Mouse (Mus musculus) embryonic facial prominence, embryonic 12.5 days (tissue): ENCODE data around the gene Gxylt1. TPM values are rescaled to one million over a fixed set of nuclear protein-coding genes. Genes with fewer than 3 reads are reported as not detected.
A peak's percentile ranks its signal among the peaks of the same experiment; 100 is the strongest.

Source experiments
- ATAC-seq: fragments of 200-750 bp; cut with Nextera tagmentation; 2 replicates; pipeline ENCODE4 v1.8.0; 2017; ENCODE audit not compliant: insufficient number of reproducible peaks, insufficient read depth, low FRiP score, low TSS enrichment
- H3K27ac ChIP-seq: fragments of 300-500 bp; sonication (generic); 2 replicates; pipeline ENCODE4 v1.5.1; 2016; ENCODE audit warnings: mild to moderate bottlenecking
- H3K27me3 ChIP-seq: fragments of 300-500 bp; sonication (generic); 2 replicates; pipeline ENCODE4 v1.6.1; 2016; ENCODE audit warnings: mild to moderate bottlenecking, moderate library complexity
- H3K36me3 ChIP-seq: fragments of 300-500 bp; sonication (generic); 2 replicates; pipeline ENCODE4 v1.6.1; 2016; ENCODE audit warnings: mild to moderate bottlenecking
- H3K4me1 ChIP-seq: fragments of 300-500 bp; sonication (generic); 2 replicates; pipeline ENCODE4 v1.6.1; 2016
- H3K4me2 ChIP-seq: fragments of 300-500 bp; sonication (generic); replicated peaks from 2 replicates; pipeline ENCODE4 v1.6.1; 2016; ENCODE audit warnings: mild to moderate bottlenecking, moderate library complexity
- H3K4me3 ChIP-seq: fragments of 300-500 bp; sonication (generic); 2 replicates; pipeline ENCODE4 v1.5.1; 2016; ENCODE audit warnings: mild to moderate bottlenecking
- H3K9ac ChIP-seq: fragments of 300-500 bp; sonication (generic); 2 replicates; pipeline ENCODE4 v1.6.1; 2016; ENCODE audit warnings: mild to moderate bottlenecking, moderate library complexity
- H3K9me3 ChIP-seq: fragments of 300-500 bp; sonication (generic); 2 replicates; pipeline ENCODE4 v1.6.1; 2016; ENCODE audit warnings: mild to moderate bottlenecking, moderate library complexity
- WGBS: fragments of 180-500 bp; shearing (Covaris S2); methylation state at CpG from one replicate; pipeline ENCODE4 v1.1.7; 2016; 5-methylcytosine and 5-hydroxymethylcytosine counted together
- polyA plus RNA-seq: library from polyadenylated mRNA; unstranded; fragments of >200 nt; fragmentation: Nextera tagmentation; extraction: Ambion mirVana; gene quantifications from 2 replicates; pipeline ENCODE4 v1.2.1, GENCODE M21; 2016

Gxylt1 gene
- polyA plus RNA-seq, 1 experiment from 2014 or later, result 26.1 TPM

DNA sequence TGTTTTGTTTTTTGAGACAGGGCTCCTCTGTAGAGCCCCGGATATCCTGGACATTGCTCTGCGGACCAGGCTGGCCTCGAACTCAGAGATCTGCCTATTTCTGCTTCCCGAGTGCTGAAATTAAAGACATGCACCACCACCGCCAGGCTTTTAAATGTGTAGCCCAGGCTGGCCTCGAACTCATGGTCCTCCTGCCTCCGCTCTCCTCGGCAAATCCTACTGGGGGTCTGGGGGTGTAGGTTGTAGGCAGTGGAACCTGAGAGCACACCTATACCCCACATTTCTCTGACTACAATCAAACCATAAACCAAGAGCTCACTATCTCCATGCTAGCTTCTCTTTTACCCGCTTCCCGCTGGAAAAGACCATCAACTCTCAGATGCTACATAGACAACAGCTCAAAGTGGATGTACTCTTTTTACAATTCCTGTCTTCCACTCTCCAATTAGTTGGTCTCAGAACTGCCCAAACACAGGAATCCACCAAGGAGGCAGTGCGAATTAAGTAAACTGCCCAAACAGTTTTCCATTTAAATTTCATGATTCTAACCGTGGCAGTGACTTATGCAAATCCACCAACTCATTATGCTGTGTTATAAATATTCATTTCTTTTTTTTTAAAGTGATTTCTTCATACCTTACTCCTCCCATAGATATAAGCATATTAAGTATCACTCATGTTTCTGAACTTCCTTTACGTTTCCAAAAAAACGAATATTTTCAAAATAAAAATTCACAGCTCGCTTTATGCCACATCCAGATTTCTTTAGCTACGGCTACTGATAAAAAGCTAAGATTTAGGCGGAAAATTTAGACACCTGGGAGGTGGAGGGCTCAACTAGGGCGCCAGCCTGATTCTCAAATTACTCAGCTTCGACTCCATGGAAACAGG lies 946 bp downstream of the Gxylt1 start:
- H3K4me1 ChIP-seq, result peaks cover 19% of the 10 kb centered on the region
- peak overlapping the region; percentile 71 for H3K4me2 ChIP-seq
- peak overlapping the region; percentile 82 for H3K4me3 ChIP-seq
- H3K27me3 ChIP-seq, result no peaks in the 10 kb centered on the region
- ATAC-seq, result 0 out of 2 replicates have a peak, but pooled peaks have one; percentile 0
- peak overlapping the region; percentile 88 for H3K9ac ChIP-seq
- 40% methylated on average over 19 of the region's 19 CpGs for WGBS
- peak overlapping the region; percentile 95 for H3K27ac ChIP-seq
- H3K9me3 ChIP-seq, result no peaks in the 10 kb centered on the region
- peaks cover 1% of the 10 kb centered on the region; the same call in 1 of the 2 replicates for H3K36me3 ChIP-seq

DNA sequence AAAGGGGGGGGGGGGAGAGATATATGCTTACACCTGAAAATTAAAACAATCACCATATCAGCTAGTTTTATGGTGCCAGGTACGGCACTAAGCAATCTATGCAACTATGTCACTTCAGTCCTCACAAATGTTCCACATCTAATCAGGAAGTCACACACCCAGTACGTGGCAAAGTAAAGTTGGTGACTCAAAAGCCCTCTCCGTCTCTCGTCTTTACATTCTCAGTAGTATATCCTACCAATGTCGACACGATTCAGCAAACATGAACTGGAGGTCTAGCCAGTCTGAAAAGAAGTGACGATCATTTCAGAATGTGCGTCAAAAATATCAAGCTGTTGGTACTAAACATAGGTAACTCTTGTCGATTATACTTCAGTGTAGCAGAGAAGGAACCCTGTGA lies 2.0 kb downstream of the Gxylt1 start:
- ATAC-seq, result no peak
- Histone ChIP-seq H3K27ac (no peak overlapping the region), H3K4me2 (peak overlapping the region; percentile 71), H3K36me3 (no peaks in the 10 kb centered on the region), H3K9me3 (no peaks in the 10 kb centered on the region), H3K27me3 (no peaks in the 10 kb centered on the region), H3K4me1 (peaks cover 19% of the 10 kb centered on the region), H3K4me3 (no peak overlapping the region), H3K9ac (no peak overlapping the region)
- WGBS, result 87% methylated on average over 9 of the region's 9 CpGs

GRCm38 (mm10) chr15:93270289-93270855 lies 4.6 kb downstream of the Gxylt1 start:
- H3K27me3 ChIP-seq, result no peaks in the 10 kb centered on the region
- no peaks in the 10 kb centered on the region for H3K36me3 ChIP-seq
- no peak overlapping the region for H3K4me3 ChIP-seq
- H3K9ac ChIP-seq, result no peak overlapping the region
- H3K27ac ChIP-seq, result no peak overlapping the region
- H3K4me1 ChIP-seq, result peaks cover 27% of the 10 kb centered on the region
- 81% methylated on average over 9 of the region's 9 CpGs for WGBS
- no peaks in the 10 kb centered on the region for H3K9me3 ChIP-seq
- H3K4me2 ChIP-seq, result no peak overlapping the region
- ATAC-seq, result no peak

- Histone ChIP-seq H3K36me3 (no peaks in the 10 kb centered on the region), H3K4me2 (no peak overlapping the region), H3K27ac (no peak overlapping the region), H3K9ac (no peak overlapping the region), H3K4me3 (no peak overlapping the region), H3K4me1 (peaks cover 27% of the 10 kb centered on the region), H3K9me3 (no peaks in the 10 kb centered on the region), H3K27me3 (no peaks in the 10 kb centered on the region)
- ATAC-seq, result no peak
- WGBS, result 93% methylated on average over 7 of the region's 7 CpGs
Measured at GRCm38 (mm10) chr15:93269572-93269971, 5.4 kb downstream of the Gxylt1 start.

DNA sequence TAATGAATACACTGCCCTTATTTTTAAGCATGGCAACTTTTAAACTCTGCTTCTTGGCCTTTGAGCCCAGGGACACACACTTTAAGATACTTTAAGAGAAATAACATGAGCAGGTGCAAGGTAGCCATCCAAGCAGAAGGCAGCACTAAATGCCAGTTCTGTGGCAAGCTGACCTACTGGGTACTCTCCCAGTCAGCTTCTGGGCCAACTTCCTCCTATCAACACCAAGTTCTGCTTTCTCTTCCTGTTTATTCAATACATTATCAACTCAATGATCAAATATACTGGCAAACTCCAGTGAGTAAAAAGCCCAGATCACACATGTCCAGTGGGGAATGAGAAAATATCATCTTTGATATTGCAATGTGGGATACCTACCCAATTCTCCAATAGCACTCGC lies 7.0 kb downstream of the Gxylt1 start:
- no peaks in the 10 kb centered on the region for H3K27me3 ChIP-seq
- H3K27ac ChIP-seq, result no peak overlapping the region
- H3K4me1 ChIP-seq, result peaks cover 16% of the 10 kb centered on the region
- no peaks in the 10 kb centered on the region for H3K36me3 ChIP-seq
- H3K9ac ChIP-seq, result no peak overlapping the region
- no peak overlapping the region for H3K4me3 ChIP-seq
- H3K9me3 ChIP-seq, result no peaks in the 10 kb centered on the region
- ATAC-seq, result no peak
- WGBS, result 100% methylated on average over 1 of the region's 1 CpGs
- no peak overlapping the region for H3K4me2 ChIP-seq

GRCm38 (mm10) chr15:93267479-93267878 lies 7.5 kb downstream of the Gxylt1 start:
- Histone ChIP-seq H3K27ac (no peak overlapping the region), H3K4me1 (0 out of 2 replicates have a peak, but pooled peaks cover 12% of the 10 kb centered on the region), H3K4me3 (no peak overlapping the region), H3K36me3 (no peaks in the 10 kb centered on the region), H3K27me3 (no peaks in the 10 kb centered on the region), H3K4me2 (no peak overlapping the region), H3K9ac (no peak overlapping the region), H3K9me3 (no peaks in the 10 kb centered on the region)
- 75% methylated on average over 8 of the region's 8 CpGs for WGBS
- no peak for ATAC-seq

GRCm38 (mm10) chr15:93266361-93266760 lies 8.6 kb downstream of the Gxylt1 start:
- no peak overlapping the region for H3K27ac ChIP-seq
- 73% methylated on average over 16 of the region's 16 CpGs for WGBS
- no peak overlapping the region for H3K4me2 ChIP-seq
- H3K27me3 ChIP-seq, result no peaks in the 10 kb centered on the region
- H3K4me3 ChIP-seq, result no peak overlapping the region
- 0 out of 2 replicates have a peak, but pooled peaks cover 2% of the 10 kb centered on the region for H3K36me3 ChIP-seq
- no peaks in the 10 kb centered on the region for H3K9me3 ChIP-seq
- ATAC-seq, result no peak
- H3K9ac ChIP-seq, result no peak overlapping the region
- H3K4me1 ChIP-seq, result 0 out of 2 replicates have a peak, but pooled peaks cover 12% of the 10 kb centered on the region

DNA sequence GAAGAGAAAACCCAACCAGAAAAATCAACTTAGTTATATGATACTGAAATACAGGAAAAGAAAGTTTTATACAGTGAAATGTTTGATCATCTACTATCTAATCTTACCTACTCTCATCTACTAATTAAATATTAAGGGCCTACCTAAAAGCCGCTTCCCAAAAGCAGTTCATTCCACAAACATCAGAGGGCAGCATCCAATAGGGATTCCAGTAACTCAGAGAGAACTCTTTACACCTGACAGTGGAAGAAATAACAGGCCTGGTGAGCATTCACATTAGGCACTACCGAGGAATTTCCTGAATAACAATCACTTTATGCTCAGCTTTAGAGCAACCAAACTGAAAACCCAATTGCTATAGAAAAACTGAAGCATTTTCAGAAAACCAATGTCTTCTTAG lies 9.3 kb downstream of the Gxylt1 start:
- WGBS, result 54% methylated on average over 2 of the region's 2 CpGs
- Histone ChIP-seq H3K4me1 (0 out of 2 replicates have a peak, but pooled peaks cover 11% of the 10 kb centered on the region), H3K9ac (no peak overlapping the region), H3K4me3 (no peak overlapping the region), H3K36me3 (0 out of 2 replicates have a peak, but pooled peaks cover 4% of the 10 kb centered on the region), H3K4me2 (no peak overlapping the region), H3K9me3 (no peaks in the 10 kb centered on the region), H3K27me3 (no peaks in the 10 kb centered on the region), H3K27ac (no peak overlapping the region)
- no peak for ATAC-seq

DNA sequence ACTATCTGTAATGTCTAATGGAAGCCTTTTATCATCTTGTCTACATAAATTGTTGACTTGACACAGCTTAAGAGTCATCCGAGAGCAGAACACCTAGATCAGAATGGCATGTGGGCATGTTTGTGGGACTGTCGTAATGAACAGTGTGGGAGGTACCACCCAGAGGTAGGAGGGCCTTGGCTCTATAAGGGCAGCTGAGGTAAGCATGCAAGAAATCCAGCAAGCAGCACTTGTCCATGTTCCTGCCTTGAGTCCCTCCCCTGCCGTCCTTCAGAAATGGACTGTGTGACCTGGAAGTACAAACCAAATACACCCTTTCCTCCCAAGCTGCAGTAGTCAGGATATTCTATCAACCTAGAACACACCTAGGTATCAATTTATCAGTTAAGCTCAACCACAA lies 9.7 kb downstream of the Gxylt1 start:
- WGBS, result 79% methylated on average over 3 of the region's 3 CpGs

GRCm38 (mm10) chr15:93264221-93264620 lies 10.8 kb downstream of the Gxylt1 start:
- Histone ChIP-seq H3K9ac (no peak overlapping the region), H3K4me1 (0 out of 2 replicates have a peak, but pooled peaks cover 10% of the 10 kb centered on the region), H3K4me2 (no peak overlapping the region), H3K4me3 (no peak overlapping the region), H3K9me3 (no peaks in the 10 kb centered on the region), H3K36me3 (0 out of 2 replicates have a peak, but pooled peaks cover 4% of the 10 kb centered on the region), H3K27ac (no peak overlapping the region), H3K27me3 (no peaks in the 10 kb centered on the region)
- WGBS, result 85% methylated on average over 3 of the region's 3 CpGs
- no peak for ATAC-seq

More for the DNA sequence above, 9.7 kb downstream of the Gxylt1 start:
- H3K36me3 ChIP-seq, result 0 out of 2 replicates have a peak, but pooled peaks cover 4% of the 10 kb centered on the region
- H3K4me3 ChIP-seq, result no peak overlapping the region
- H3K9ac ChIP-seq, result no peak overlapping the region
- ATAC-seq, result no peak
- no peak overlapping the region for H3K27ac ChIP-seq
- H3K4me1 ChIP-seq, result 0 out of 2 replicates have a peak, but pooled peaks cover 10% of the 10 kb centered on the region
- H3K27me3 ChIP-seq, result no peaks in the 10 kb centered on the region
- H3K9me3 ChIP-seq, result no peaks in the 10 kb centered on the region
- H3K4me2 ChIP-seq, result no peak overlapping the region

- WGBS, result 87% methylated on average over 7 of the region's 7 CpGs
- no peak overlapping the region for H3K4me2 ChIP-seq
- no peak for ATAC-seq
Measured at GRCm38 (mm10) chr15:93263566-93263965, 11.4 kb downstream of the Gxylt1 start.

More at GRCm38 (mm10) chr15:93263566-93263965, 11.4 kb downstream of the Gxylt1 start:
- Histone ChIP-seq H3K27me3 (no peaks in the 10 kb centered on the region), H3K4me1 (0 out of 2 replicates have a peak, but pooled peaks cover 10% of the 10 kb centered on the region), H3K4me3 (no peak overlapping the region), H3K9ac (no peak overlapping the region), H3K36me3 (peaks cover 8% of the 10 kb centered on the region; the same call in 1 of the 2 replicates), H3K9me3 (no peaks in the 10 kb centered on the region), H3K27ac (no peak overlapping the region)
